Mouse (Mus musculus) right cerebral cortex, postnatal 25 days (tissue): Measurements from ENCODE around the gene Rpl21.
A peak's percentile ranks its signal among the peaks of the same experiment; 100 is the strongest.

ENCODE experiments used
- DNase-seq: peaks from one replicate; pipeline ENCODE4 v3.0.0; 2022

The Rpl21 gene

GRCm38 (mm10) chr5:146832769-146833448 is at the start of gene Rpl21:
Gene Rpl21 (plus strand): TSS chr5:146832890.
- peak; percentile 96 for DNase-seq

- DNase-seq, result no peak
Measured at GRCm38 (mm10) chr5:146783300-146783699, 49.4 kb upstream of the Rpl21 start.

- DNase-seq, result no peak
Measured at GRCm38 (mm10) chr5:146783891-146784290, 48.8 kb upstream of the Rpl21 start.

GRCm38 (mm10) chr5:146786123-146786522 is 46.6 kb upstream of the Rpl21 start:
- DNase-seq, result no peak

- DNase-seq, result no peak
Measured at GRCm38 (mm10) chr5:146789413-146789812, 43.3 kb upstream of the Rpl21 start.

GRCm38 (mm10) chr5:146790944-146791343 is 41.7 kb upstream of the Rpl21 start:
- peak; percentile 44 for DNase-seq

- DNase-seq, result no peak
Measured at GRCm38 (mm10) chr5:146792140-146792791, 40.4 kb upstream of the Rpl21 start.

- DNase-seq, result no peak
Measured at GRCm38 (mm10) chr5:146793630-146794083, 39.0 kb upstream of the Rpl21 start.

- DNase-seq, result no peak
Measured at GRCm38 (mm10) chr5:146794084-146794852, 38.4 kb upstream of the Rpl21 start.

- peak; percentile 99 for DNase-seq
Measured at GRCm38 (mm10) chr5:146794853-146795252, 37.8 kb upstream of the Rpl21 start, which contains the start of gene Usp12. Gene Usp12 (minus strand): TSS chr5:146795006.

- no peak for DNase-seq
Measured at GRCm38 (mm10) chr5:146795728-146796127, 37.0 kb upstream of the Rpl21 start.

GRCm38 (mm10) chr5:146798031-146798430 is 34.7 kb upstream of the Rpl21 start:
- no peak for DNase-seq

- no peak for DNase-seq
Measured at GRCm38 (mm10) chr5:146806004-146806430, 26.7 kb upstream of the Rpl21 start.

- DNase-seq, result no peak
Measured at GRCm38 (mm10) chr5:146809951-146810350, 22.7 kb upstream of the Rpl21 start.

GRCm38 (mm10) chr5:146812866-146813265 is 19.8 kb upstream of the Rpl21 start:
- no peak for DNase-seq

GRCm38 (mm10) chr5:146813421-146813820 is 19.3 kb upstream of the Rpl21 start:
- no peak for DNase-seq

GRCm38 (mm10) chr5:146815394-146815793 is 17.3 kb upstream of the Rpl21 start:
- DNase-seq, result no peak

- DNase-seq, result no peak
Measured at GRCm38 (mm10) chr5:146817583-146817982, 15.1 kb upstream of the Rpl21 start.

GRCm38 (mm10) chr5:146818906-146819623 is 13.6 kb upstream of the Rpl21 start:
- DNase-seq, result no peak

GRCm38 (mm10) chr5:146823005-146823404 is 9.7 kb upstream of the Rpl21 start:
- DNase-seq, result no peak

GRCm38 (mm10) chr5:146829528-146829927 is 3.2 kb upstream of the Rpl21 start:
- no peak for DNase-seq

- no peak for DNase-seq
Measured at GRCm38 (mm10) chr5:146832435-146832768, 288 bp upstream of the Rpl21 start.

- no peak for DNase-seq
Measured at GRCm38 (mm10) chr5:146833673-146834201, 1.0 kb downstream of the Rpl21 start.
